ENCODE assay signal across 10 mouse cellular contexts in genomic region chr12:81332875-81333421, GRCm38 (mm10). TPM values are rescaled to one million over a fixed set of nuclear protein-coding genes. Genes with fewer than 3 reads are reported as not detected.
DNase-seq lines count a peak whose midpoint lies in the region; ATAC-seq and TF ChIP-seq lines count a peak whose summit lies in the region.
"Had no signal": no experiment of that assay in that cellular context is flagged by ENCODE, and none has a peak within 500 bp of the region (broad histone marks: within the 10 kb centered on the region; RNA-seq: fewer than 3 reads in every experiment).

Gene Slc8a3 (minus strand): TSS chr12:81333180.

- TF ChIP-seq POLR2A in lung, adult 2 months (IDR thresholded peaks at IDR 0.05; ENCODE audit: borderline replicate concordance, extremely low read depth, low read depth, low read length) = no peak

- no peak for TF ChIP-seq CTCF in lung, adult 2 months (IDR thresholded peaks at IDR 0.05; ENCODE audit: insufficient read depth, low read length)

- WGBS in lung, adult 2 months = 2% methylated on average over 47 of the region's 47 CpGs
- under 1% methylated on average over 44 of the region's 47 CpGs for WGBS in lung, embryonic 15.5 days

- H3K4me3 ChIP-seq in lung, adult 2 months (replicated peaks; ENCODE audit: extremely low read depth, low read depth, low read length) = peak within 1 kb of the TSS; percentile 19
- peak within 1 kb of the TSS; percentile 56 for H3K4me3 ChIP-seq in lung, embryonic 15.5 days
- H3K4me3 ChIP-seq: megakaryocyte, embryonic 14.5 days had no signal

- peak within 1 kb of the TSS; percentile 50 for H3K9ac ChIP-seq in lung, embryonic 15.5 days

- peak within 1 kb of the TSS; percentile 99 for H3K4me2 ChIP-seq in lung, embryonic 15.5 days

- H3K27me3 ChIP-seq in lung, embryonic 15.5 days = peaks cover 32% of the 10 kb centered on the region

- intact Hi-C loops in gastrocnemius, postnatal 36 days (cut with DNase I) = loop anchor here (2.0 to 5.0 kb wide), 2 partner anchors 88 to 136 kb away; no protein-coding TSS in a partner anchor

- no peak for DNase-seq in lung, adult 2 months
- DNase-seq in lung, postnatal 36 days = no peak
- peak; percentile 23 for DNase-seq in embryo, embryonic 11.5 days (ENCODE audit: low read depth, low spot score)
- peak; percentile 21 to 34 for DNase-seq in gastrocnemius, postnatal 36 days
- DNase-seq in layer of hippocampus, adult 9-11 months = peak; percentile 63
- DNase-seq in right cerebral cortex, postnatal 14 days = peak; percentile 61

- H3K9me3 ChIP-seq in lung, embryonic 15.5 days = no peaks in the 10 kb centered on the region
- H3K9me3 ChIP-seq: G1E had no signal

- H3K4me1 ChIP-seq in lung, adult 2 months (ENCODE audit: control insufficient read depth, insufficient read depth, low read length) = no peaks in the 10 kb centered on the region
- H3K4me1 ChIP-seq in lung, embryonic 15.5 days = peaks cover 8% of the 10 kb centered on the region; the same call in 1 of the 2 replicates

- no peak within 1 kb of the TSS for H3K27ac ChIP-seq in lung, embryonic 15.5 days

- ATAC-seq in lung, embryonic 15.5 days (ENCODE audit: borderline replicate concordance, extremely low read depth, low FRiP score, low TSS enrichment) = peak; percentile 79
- no peak for ATAC-seq in erythroblast, adult 5-6 weeks (replicated peaks; ENCODE audit: low FRiP score, poor library complexity, severe bottlenecking)

- H3K36me3 ChIP-seq in lung, embryonic 15.5 days = no peaks in the 10 kb centered on the region
- H3K36me3 ChIP-seq: G1E had no signal

RNA-seq across cellular contexts. Expression of gene Slc8a3, which starts in this region (rescaled TPM):
- 0.61 and 0.77 TPM in 2 replicates for polyA plus RNA-seq in lung, adult 2 months (2012; rRNA removed)
- 10 to 100 TPM; 21.7 to 30.7 TPM for total RNA-seq in gastrocnemius, postnatal 36 days (2021)
- 0.47 and 0.55 TPM in 2 replicates for polyA plus RNA-seq in lung, embryonic 15.5 days (2015; fragmentation: Nextera tagmentation; extraction: Ambion mirVana)
- total RNA-seq in erythroblast, adult 5-6 weeks (2015; ENCODE audit: low replicate concordance) = not detected in 2 replicates
- total RNA-seq in erythroblast, adult 5-6 weeks (2017; ENCODE audit: low replicate concordance) = not detected in 2 replicates
- polyA plus RNA-seq: G1E had no signal

Comparison
In these comparisons a context has a peak if more than half of its experiments do, and no peak if none do; other contexts are left out.
1. RNA of gene Slc8a3 (total RNA-seq): 21.7 to 30.7 TPM in gastrocnemius, postnatal 36 days; not detected in erythroblast, adult 5-6 weeks; every median in the first group is over 10 times any median in the second.
2. Peak in ATAC-seq, H3K4me3 ChIP-seq, H3K9ac ChIP-seq and H3K4me2 ChIP-seq in lung, embryonic 15.5 days; RNA of the gene not detected or under 1 TPM.
3. DNase-seq: peak in embryo, embryonic 11.5 days (single experiment), gastrocnemius, postnatal 36 days (2 of 2), layer of hippocampus, adult 9-11 months (single experiment) and right cerebral cortex, postnatal 14 days (single experiment); none in lung, adult 2 months (single experiment) and lung, postnatal 36 days (single experiment).